Comparison of ENCODE assay signal across 9 mouse cellular contexts in genomic region chr4:149958566-149958965, GRCm38 (mm10). TPM values are rescaled to one million over a fixed set of nuclear protein-coding genes. Genes with fewer than 3 reads are reported as not detected.
DNase-seq lines count a peak whose midpoint lies in the region; ATAC-seq and TF ChIP-seq lines count a peak whose summit lies in the region.
"Had no signal": no experiment of that assay in that cellular context is flagged by ENCODE, and none has a peak within 500 bp of the region (broad histone marks: within the 10 kb centered on the region; RNA-seq: fewer than 3 reads in every experiment).

No protein-coding gene starts in this region.

- no peak for TF ChIP-seq POLR2A in cerebellum, adult 2 months (IDR thresholded peaks at IDR 0.05; ENCODE audit: borderline replicate concordance, insufficient read depth, low read length)

- intact Hi-C loops in gastrocnemius, postnatal 36 days (cut with DNase I): loop anchor here (1.0 to 5.0 kb wide), 3 partner anchors 120 to 206 kb away; no protein-coding TSS in a partner anchor

- H3K4me1 ChIP-seq in forebrain, embryonic 14.5 days (ENCODE audit: control insufficient read depth, insufficient read depth, low read length): peaks cover 6% of the 10 kb centered on the region; the same call in 1 of the 2 replicates
- peaks cover 8% of the 10 kb centered on the region for H3K4me1 ChIP-seq in forebrain, embryonic 16.5 days (replicated peaks; ENCODE audit: control insufficient read depth, insufficient read depth, low read length)
- peaks cover 15% of the 10 kb centered on the region for H3K4me1 ChIP-seq in G1E (ENCODE audit: insufficient read depth, low read depth, low read length)
- H3K4me1 ChIP-seq in cerebellum, adult 2 months (ENCODE audit: control insufficient read depth, insufficient read depth, low read length): no peaks in the 10 kb centered on the region

- TF ChIP-seq CTCF in G1E (IDR thresholded peaks at IDR 0.05; ENCODE audit: low read depth, low read length): peak; percentile 66
- peak; percentile 90 for TF ChIP-seq CTCF in cerebellum, adult 2 months (IDR thresholded peaks at IDR 0.05; ENCODE audit: borderline replicate concordance, insufficient read depth, low read depth, low read length)

- H3K4me3 ChIP-seq in forebrain, embryonic 14.5 days (ENCODE audit: low read depth, low read length): no peak overlapping the region
- no peak overlapping the region for H3K4me3 ChIP-seq in forebrain, embryonic 16.5 days (replicated peaks; ENCODE audit: low read length)
- no peak overlapping the region for H3K4me3 ChIP-seq in G1E (ENCODE audit: low read depth, low read length)
- no peak overlapping the region for H3K4me3 ChIP-seq in cerebellum, adult 2 months (replicated peaks; ENCODE audit: insufficient read depth, low read depth, low read length)

- H3K9ac ChIP-seq in forebrain, embryonic 14.5 days (ENCODE audit: low read length): no peak overlapping the region
- no peak overlapping the region for H3K9ac ChIP-seq in forebrain, embryonic 16.5 days (replicated peaks; ENCODE audit: low read depth, low read length)

- H3K27me3 ChIP-seq in forebrain, embryonic 14.5 days (replicated peaks; ENCODE audit: control insufficient read depth, insufficient read depth, low read length): peaks cover 27% of the 10 kb centered on the region
- H3K27me3 ChIP-seq in forebrain, embryonic 16.5 days (replicated peaks; ENCODE audit: control insufficient read depth, insufficient read depth, low read length): peaks cover 14% of the 10 kb centered on the region
- H3K27me3 ChIP-seq in G1E (ENCODE audit: insufficient read depth, low read length): peaks cover 23% of the 10 kb centered on the region
- H3K27me3 ChIP-seq in cerebellum, adult 2 months (ENCODE audit: control insufficient read depth, insufficient read depth, low read length): no peaks in the 10 kb centered on the region

- H3K36me3 ChIP-seq in forebrain, embryonic 14.5 days (ENCODE audit: control insufficient read depth, insufficient read depth, low read length): no peaks in the 10 kb centered on the region
- H3K36me3 ChIP-seq in forebrain, embryonic 16.5 days (ENCODE audit: control insufficient read depth, insufficient read depth): no peaks in the 10 kb centered on the region
- H3K36me3 ChIP-seq in G1E (replicated peaks): no peaks in the 10 kb centered on the region

- 6% methylated on average over 5 of the region's 5 CpGs for WGBS in forebrain, embryonic 14.5 days
- 5% methylated on average over 5 of the region's 5 CpGs for WGBS in forebrain, embryonic 16.5 days
- WGBS in cerebellum, adult 2 months: 3% methylated on average over 5 of the region's 5 CpGs

- no peak overlapping the region for H3K27ac ChIP-seq in forebrain, embryonic 14.5 days (ENCODE audit: low read depth, low read length)
- H3K27ac ChIP-seq in forebrain, embryonic 16.5 days (ENCODE audit: low read length): no peak overlapping the region
- no peak overlapping the region for H3K27ac ChIP-seq in cerebellum, adult 2 months (ENCODE audit: insufficient read depth, low read length)
- H3K27ac ChIP-seq: macrophage had no signal

- DNase-seq in forebrain, embryonic 14.5 days (ENCODE audit: low spot score): peak; percentile 91
- peak; percentile 15 for DNase-seq in G1E (ENCODE audit: low spot score)
- DNase-seq in cerebellum, adult 2 months: peak; percentile 68 to 81
- DNase-seq in gastrocnemius, postnatal 36 days: peak; percentile 64 to 72
- peak; percentile 73 for DNase-seq in left cerebral cortex, adult 11 months (ENCODE audit: low spot score)
- peak; percentile 71 for DNase-seq in testis, postnatal 14 days (ENCODE audit: low spot score)

- no peak overlapping the region for H3K4me2 ChIP-seq in forebrain, embryonic 14.5 days (ENCODE audit: low read length)
- no peak overlapping the region for H3K4me2 ChIP-seq in forebrain, embryonic 16.5 days (ENCODE audit: low read length)

- no peaks in the 10 kb centered on the region for H3K9me3 ChIP-seq in forebrain, embryonic 14.5 days (replicated peaks; ENCODE audit: control insufficient read depth, low read length)
- no peaks in the 10 kb centered on the region for H3K9me3 ChIP-seq in forebrain, embryonic 16.5 days (ENCODE audit: control insufficient read depth, low read length)
- no peaks in the 10 kb centered on the region for H3K9me3 ChIP-seq in G1E (replicated peaks)

- no peak for ATAC-seq in forebrain, embryonic 14.5 days
- ATAC-seq in forebrain, embryonic 16.5 days: no peak
- no peak for ATAC-seq in G1E (ENCODE audit: extremely low read depth, insufficient number of reproducible peaks, low FRiP score, poor library complexity, severe bottlenecking)
- ATAC-seq in monocyte, adult 5-6 weeks (replicated peaks; ENCODE audit: insufficient number of reproducible peaks, low FRiP score, low TSS enrichment, poor library complexity, severe bottlenecking): 0 out of 2 replicates have a peak, but pooled peaks have one; percentile 32

RNA-seq across cellular contexts. Expression of gene Spsb1, which starts 3.7 kb away (rescaled TPM):
- 4.8 and 6.2 TPM in 2 replicates for polyA plus RNA-seq in forebrain, embryonic 14.5 days (2014; fragmentation: Nextera tagmentation; extraction: Ambion mirVana)
- 5.8 and 7.0 TPM in 2 replicates for polyA plus RNA-seq in forebrain, embryonic 16.5 days (2015; fragmentation: Nextera tagmentation; extraction: Ambion mirVana)
- total RNA-seq in G1E (2014; fragmentation: Nextera tagmentation) (not detected in 2 replicates), G1E (2017) (not detected in 2 replicates)
- polyA plus RNA-seq in G1E (2012): 0.08 and 0.20 TPM in 2 replicates
- polyA plus RNA-seq in cerebellum, adult 2 months (2012; rRNA removed): 25.3 and 26.3 TPM in 2 replicates
- 1 to 10 TPM; 5.7 to 8.7 TPM for total RNA-seq in gastrocnemius, postnatal 36 days (2021)
- total RNA-seq in monocyte, adult 5-6 weeks (2017): 0.39 TPM in 1 of 3 replicates, not detected in the others

RNA-seq across cellular contexts. Expression of gene H6pd, which starts 50.3 kb away (rescaled TPM):
- 1.5 and 1.8 TPM in 2 replicates for polyA plus RNA-seq in forebrain, embryonic 14.5 days (2014; fragmentation: Nextera tagmentation; extraction: Ambion mirVana)
- polyA plus RNA-seq in forebrain, embryonic 16.5 days (2015; fragmentation: Nextera tagmentation; extraction: Ambion mirVana): 2.1 TPM in 2 replicates
- total RNA-seq in G1E (2014; fragmentation: Nextera tagmentation): 5.3 and 7.1 TPM in 2 replicates
- total RNA-seq in G1E (2017): 6.4 and 7.0 TPM in 2 replicates
- 6.4 and 8.3 TPM in 2 replicates for polyA plus RNA-seq in G1E (2012)
- polyA plus RNA-seq in cerebellum, adult 2 months (2012; rRNA removed): 11.6 and 14.1 TPM in 2 replicates
- total RNA-seq in gastrocnemius, postnatal 36 days (2021): 10 to 100 TPM; 51.9 to 54.1 TPM
- 19.1 to 35.1 TPM (median 21.1 TPM) in 3 replicates for total RNA-seq in monocyte, adult 5-6 weeks (2017)

Comparison
In these comparisons a context has a peak if more than half of its experiments do, and no peak if none do; other contexts are left out.
1. DNase-seq: peak in every context shown above with its lines; median percentile 91 in forebrain, embryonic 14.5 days; 74 in cerebellum, adult 2 months; 73 in left cerebral cortex, adult 11 months; 71 in testis, postnatal 14 days; 68 in gastrocnemius, postnatal 36 days; 15 in G1E.